Mouse (Mus musculus): Measurements from ENCODE around the gene Bmpr1b.

Bmpr1b gene

GRCm38 (mm10) chr3:141818615-141819312 is 350.5 kb downstream of the Bmpr1b start:
- no peak for DNase-seq (ENCODE audit: low spot score)

DNA sequence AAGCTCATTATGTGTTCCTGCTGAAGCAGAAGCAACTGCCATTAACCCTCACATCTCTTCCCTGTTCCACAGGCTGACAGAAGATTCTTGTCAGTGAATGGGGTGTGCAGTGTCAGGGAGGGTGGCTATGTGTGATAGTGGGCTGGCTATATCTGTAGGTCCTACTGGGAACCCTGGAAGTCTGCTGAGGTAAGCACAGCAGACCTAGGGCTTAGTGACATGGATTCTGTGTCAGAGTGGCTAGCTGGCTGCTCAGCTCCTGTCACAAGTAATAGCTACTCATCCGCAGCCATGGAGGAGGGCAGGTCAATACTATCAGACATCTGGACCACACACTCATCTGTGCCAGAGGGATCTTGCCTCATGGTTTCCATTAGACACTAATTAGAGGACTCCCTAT is 354.4 kb downstream of the Bmpr1b start:
- no peak for DNase-seq (ENCODE audit: low spot score)

DNA sequence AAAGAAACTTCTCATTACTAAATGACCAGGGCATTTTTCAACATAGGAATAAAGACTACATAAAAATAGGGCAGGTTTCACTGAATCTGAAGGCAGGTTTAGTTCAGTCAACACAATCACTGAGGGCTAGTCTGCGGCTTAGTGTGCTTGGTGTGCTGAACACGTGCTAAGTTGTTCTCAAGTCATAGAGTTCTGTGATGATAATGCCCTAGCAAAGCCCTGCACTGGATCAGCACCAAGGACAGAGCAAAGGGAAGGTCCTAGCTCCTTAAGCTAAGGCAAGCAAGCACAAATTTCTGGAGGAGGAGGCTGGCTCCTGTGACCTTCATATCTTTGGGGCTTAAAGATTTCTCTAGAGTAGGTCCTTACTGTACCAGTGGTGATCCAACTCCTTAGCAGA is 357.9 kb downstream of the Bmpr1b start:
- DNase-seq (ENCODE audit: low spot score) = no peak

- DNase-seq (ENCODE audit: low spot score) = no peak
Observed at GRCm38 (mm10) chr3:141810944-141811343, 358.3 kb downstream of the Bmpr1b start.

- no peak for DNase-seq (ENCODE audit: low spot score)
Observed at GRCm38 (mm10) chr3:141809581-141809980, 359.6 kb downstream of the Bmpr1b start.

DNA sequence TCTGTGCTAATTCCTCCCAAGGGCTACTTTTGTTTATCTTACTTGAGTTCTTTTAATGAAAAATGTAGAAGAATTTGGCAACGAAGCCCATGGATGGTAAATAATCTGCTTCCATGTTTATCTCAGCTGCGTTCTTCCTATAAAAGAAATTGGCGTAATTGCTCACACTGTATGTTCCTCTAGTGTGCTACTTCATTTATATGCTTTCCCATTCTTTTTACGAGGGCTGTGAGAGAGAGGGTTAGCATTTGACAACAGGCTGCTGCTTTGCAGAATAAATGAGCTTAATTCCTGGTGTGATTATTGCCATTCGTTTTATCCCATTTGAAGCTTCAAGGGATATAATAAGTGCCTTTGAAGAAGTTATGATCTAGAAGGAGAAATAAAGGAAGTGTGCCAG is 365.1 kb downstream of the Bmpr1b start:
- DNase-seq (ENCODE audit: low spot score) = no peak

DNA sequence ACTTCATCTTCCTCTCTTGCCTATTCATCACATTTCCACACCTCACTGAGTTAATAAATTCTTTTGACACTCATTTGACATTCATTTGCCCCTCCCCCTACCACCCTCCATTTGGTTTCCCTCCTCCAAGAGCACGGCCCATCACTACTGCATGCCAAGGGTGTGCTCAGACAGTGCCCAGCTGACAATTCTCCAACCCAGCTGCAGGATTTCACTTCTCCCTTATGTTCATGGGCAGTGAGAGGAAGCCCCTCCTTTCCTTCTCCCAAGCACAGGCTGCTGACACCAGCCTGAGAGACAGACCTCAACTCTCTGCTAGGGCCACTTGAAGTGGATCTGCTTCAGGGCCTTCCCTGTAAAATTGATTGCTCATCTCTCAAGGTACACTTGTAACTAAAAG is 371.4 kb downstream of the Bmpr1b start:
- no peak for DNase-seq (ENCODE audit: low spot score)

GRCm38 (mm10) chr3:141797372-141797771 is 371.9 kb downstream of the Bmpr1b start:
- DNase-seq (ENCODE audit: low spot score) = no peak

DNA sequence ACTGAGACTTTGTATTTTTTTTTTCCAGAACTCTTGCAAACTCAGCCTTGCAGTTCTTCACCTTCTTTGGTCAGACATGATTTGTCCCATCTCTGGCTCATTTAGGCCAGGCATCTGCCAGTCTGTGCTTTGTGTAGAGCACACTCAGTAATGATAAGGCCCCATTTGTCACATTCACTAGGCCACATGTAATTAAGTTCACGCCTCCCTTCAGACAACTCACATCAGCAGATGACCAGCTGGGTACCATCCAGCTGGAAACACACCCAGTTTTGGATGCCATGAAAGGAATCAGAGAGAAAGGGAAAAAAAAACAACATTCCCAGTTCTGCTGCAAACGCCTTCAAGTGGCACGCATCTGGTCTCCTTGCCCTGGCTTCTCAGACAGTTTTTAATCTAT is 374.9 kb downstream of the Bmpr1b start:
- no peak for DNase-seq (ENCODE audit: low spot score)

- DNase-seq (ENCODE audit: low spot score) = no peak
Observed at GRCm38 (mm10) chr3:141793755-141794154, 375.5 kb downstream of the Bmpr1b start.

DNA sequence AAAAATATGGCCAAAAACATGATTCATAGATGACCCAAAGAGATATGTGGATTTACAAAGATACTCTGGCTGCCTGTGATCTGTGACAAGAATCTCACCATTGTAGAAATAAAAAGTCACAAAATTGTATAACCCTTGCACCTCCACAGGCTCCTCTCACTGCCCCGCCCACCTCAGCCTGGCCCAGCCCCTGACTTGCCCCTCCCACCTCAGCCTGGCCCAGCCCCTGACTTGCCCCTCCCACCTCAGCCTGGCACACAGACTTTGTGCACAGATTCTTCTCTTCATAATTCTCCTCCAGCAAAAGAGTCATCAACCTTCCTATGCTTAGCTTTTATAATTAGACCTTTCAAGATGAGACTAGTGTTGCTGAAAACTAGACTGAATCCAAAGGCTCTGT is 377.1 kb downstream of the Bmpr1b start:
- DNase-seq (ENCODE audit: low spot score) = no peak

DNA sequence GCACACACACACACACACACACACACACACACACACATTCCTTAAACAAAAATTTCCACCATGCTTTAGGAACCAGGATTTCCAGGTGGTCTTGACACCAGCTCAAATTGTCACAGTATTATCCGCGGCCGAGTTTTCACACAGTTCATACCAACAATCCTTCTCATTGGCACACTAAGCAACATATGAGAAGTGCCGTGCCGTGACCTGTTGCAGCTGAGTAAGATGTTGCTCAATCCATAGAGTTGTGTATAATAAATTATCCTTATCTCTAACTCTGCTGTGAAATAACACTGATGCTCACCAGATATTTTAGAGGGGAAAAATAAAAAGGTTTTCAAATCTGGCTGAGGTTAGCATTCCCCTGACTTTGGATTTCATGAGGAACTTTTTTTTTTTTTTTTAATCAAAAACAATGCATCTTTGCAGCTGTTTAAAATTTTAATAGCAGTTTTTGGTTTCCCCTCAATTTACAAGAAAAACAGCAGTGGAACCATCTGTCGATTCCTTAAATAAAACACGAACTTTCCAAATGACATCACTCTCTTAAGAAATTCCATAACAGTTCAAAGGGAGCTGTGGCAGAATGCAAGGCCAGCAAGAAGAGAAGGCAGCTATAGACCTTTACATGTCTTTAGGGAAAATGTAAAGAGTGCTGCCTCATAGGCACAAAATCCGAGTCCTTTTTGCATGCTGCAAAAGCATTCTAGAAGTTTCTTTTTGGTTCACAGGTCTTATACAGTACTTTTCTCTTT is 378.0 kb downstream of the Bmpr1b start:
- DNase-seq (ENCODE audit: low spot score) = no peak
